Mouse (Mus musculus) heart, embryonic 12.5 days (tissue): ENCODE data around the gene Hormad2. TPM values are rescaled to one million over a fixed set of nuclear protein-coding genes. Genes with fewer than 3 reads are reported as not detected.

Experiments used
- ATAC-seq: fragments of 200-750 bp; cut with Nextera tagmentation; 2 replicates; pipeline ENCODE4 v1.8.0; 2017; ENCODE audit warnings: moderate TSS enrichment, moderate library complexity; ENCODE audit not compliant: insufficient number of reproducible peaks, low FRiP score
- H3K27ac ChIP-seq: fragments of 300-500 bp; sonication (generic); 2 replicates; pipeline ENCODE4 v1.5.1; 2016; ENCODE audit warnings: mild to moderate bottlenecking, moderate library complexity; ENCODE audit not compliant: poor library complexity, severe bottlenecking
- H3K27me3 ChIP-seq: fragments of 300-500 bp; sonication (generic); replicated peaks from 2 replicates; pipeline ENCODE4 v1.6.1; 2016; ENCODE audit warnings: mild to moderate bottlenecking, moderate library complexity
- H3K36me3 ChIP-seq: fragments of 300-500 bp; sonication (generic); 2 replicates; pipeline ENCODE4 v1.6.1; 2016; ENCODE audit warnings: mild to moderate bottlenecking, moderate library complexity
- H3K4me1 ChIP-seq: fragments of 300-500 bp; sonication (generic); replicated peaks from 2 replicates; pipeline ENCODE4 v1.6.1; 2016; ENCODE audit warnings: mild to moderate bottlenecking
- H3K4me2 ChIP-seq: fragments of 300-500 bp; sonication (generic); 2 replicates; pipeline ENCODE4 v1.6.1; 2016; ENCODE audit warnings: mild to moderate bottlenecking, moderate library complexity
- H3K4me3 ChIP-seq: fragments of 300-500 bp; sonication (generic); 2 replicates; pipeline ENCODE4 v1.5.1; 2016; ENCODE audit warnings: mild to moderate bottlenecking
- H3K9ac ChIP-seq: fragments of 300-500 bp; sonication (generic); 2 replicates; pipeline ENCODE4 v1.6.1; 2016; ENCODE audit warnings: mild to moderate bottlenecking, moderate library complexity
- H3K9me3 ChIP-seq: fragments of 300-500 bp; sonication (generic); replicated peaks from 2 replicates; pipeline ENCODE4 v1.6.1; 2016; ENCODE audit warnings: mild to moderate bottlenecking, moderate library complexity
- WGBS: fragments of 180-500 bp; shearing (Covaris S2); methylation state at CpG from one replicate; pipeline ENCODE4 v1.1.7; 2016; 5-methylcytosine and 5-hydroxymethylcytosine counted together
- polyA plus RNA-seq: library from polyadenylated mRNA; unstranded; fragments of >200 nt; fragmentation: Nextera tagmentation; extraction: Ambion mirVana; gene quantifications from 2 replicates; pipeline ENCODE4 v1.2.1, GENCODE M21; 2016

Gene Hormad2
- 0.38 and 0.41 TPM in 2 replicates for polyA plus RNA-seq

DNA sequence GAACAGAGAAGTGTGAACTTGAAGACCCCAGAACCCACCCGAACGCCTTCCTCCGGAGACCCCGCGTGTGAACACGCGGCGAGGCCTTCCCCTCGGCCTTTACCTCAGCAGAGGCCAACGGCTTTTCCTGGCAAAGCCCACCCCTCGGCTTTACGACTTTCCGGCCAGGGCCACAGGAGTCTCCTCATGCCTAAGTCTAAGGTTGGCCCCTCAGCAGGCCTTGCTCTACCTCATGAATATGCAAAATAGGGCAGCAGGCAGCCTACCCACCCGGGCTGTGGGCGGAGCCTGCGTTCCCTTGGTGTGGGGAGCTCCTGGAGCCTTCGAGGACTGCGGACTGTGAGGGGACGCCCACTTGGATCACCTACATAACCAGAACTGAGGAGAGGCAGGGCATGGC, at the start of gene Hormad2:
Gene Hormad2 (minus strand): TSS at position 128 of the 400 bp plus-strand sequence.
- Histone ChIP-seq H3K4me1 (0 out of 2 replicates have a peak, but pooled peaks cover 4% of the 10 kb centered on the region), H3K4me2 (peak within 1 kb of the TSS; percentile 13), H3K27ac (no peak within 1 kb of the TSS), H3K4me3 (no peak within 1 kb of the TSS), H3K36me3 (no peaks in the 10 kb centered on the region), H3K9ac (no peak within 1 kb of the TSS), H3K9me3 (no peaks in the 10 kb centered on the region), H3K27me3 (no peaks in the 10 kb centered on the region)
- WGBS, result 41% methylated on average over 19 of the region's 19 CpGs
- 0 out of 2 replicates have a peak, but pooled peaks have one; percentile 18 for ATAC-seq

DNA sequence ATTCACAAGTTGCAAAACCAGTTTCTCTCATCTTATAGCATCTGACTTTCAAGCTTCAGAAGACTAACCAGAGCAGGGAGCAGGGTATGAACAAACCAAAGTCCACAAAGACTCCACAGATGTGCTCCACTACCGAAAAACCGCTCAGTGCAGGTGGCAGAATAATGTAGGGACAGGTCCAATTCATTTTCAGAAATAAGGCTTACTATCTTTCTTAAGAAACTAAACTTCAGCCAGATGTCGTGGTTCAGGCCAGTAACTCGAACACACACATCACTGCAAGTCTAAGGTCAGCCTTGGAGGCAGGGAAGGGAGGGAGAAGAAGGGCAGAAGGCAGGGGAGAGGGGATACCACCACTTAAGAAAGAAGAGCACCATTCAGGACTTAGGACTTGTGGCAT, 48.3 kb upstream of the Hormad2 start:
- Histone ChIP-seq H3K27ac (no peak overlapping the region), H3K4me2 (no peak overlapping the region), H3K4me1 (peaks cover 13% of the 10 kb centered on the region), H3K27me3 (no peaks in the 10 kb centered on the region), H3K9me3 (no peaks in the 10 kb centered on the region), H3K4me3 (no peak overlapping the region), H3K9ac (no peak overlapping the region), H3K36me3 (peaks cover 90% of the 10 kb centered on the region)
- 95% methylated on average over 4 of the region's 4 CpGs for WGBS
- no peak for ATAC-seq

DNA sequence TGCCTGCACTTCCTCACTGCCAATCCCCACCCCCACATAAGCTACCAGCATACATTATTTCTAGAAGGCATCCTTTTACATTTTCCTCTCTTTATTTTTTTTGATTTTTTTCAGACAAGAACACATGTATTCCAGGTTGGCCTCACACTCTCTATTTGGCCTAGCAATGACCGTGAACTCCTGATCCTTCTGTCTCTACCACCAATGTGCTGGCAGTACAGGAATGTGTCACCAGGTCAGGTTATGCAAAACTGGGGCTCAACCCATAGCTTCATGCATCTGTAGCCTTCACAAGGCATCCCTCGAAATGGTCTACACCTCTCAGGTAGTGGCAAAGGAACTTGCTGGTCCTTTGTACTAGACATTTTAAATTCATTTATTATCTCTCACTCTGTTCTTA, 47.9 kb upstream of the Hormad2 start:
- Histone ChIP-seq H3K9me3 (no peaks in the 10 kb centered on the region), H3K4me2 (no peak overlapping the region), H3K4me1 (peaks cover 13% of the 10 kb centered on the region), H3K36me3 (peaks cover 92% of the 10 kb centered on the region), H3K9ac (no peak overlapping the region), H3K27ac (no peak overlapping the region), H3K4me3 (no peak overlapping the region), H3K27me3 (no peaks in the 10 kb centered on the region)
- ATAC-seq, result no peak
- WGBS, result 96% methylated on average over 2 of the region's 2 CpGs

DNA sequence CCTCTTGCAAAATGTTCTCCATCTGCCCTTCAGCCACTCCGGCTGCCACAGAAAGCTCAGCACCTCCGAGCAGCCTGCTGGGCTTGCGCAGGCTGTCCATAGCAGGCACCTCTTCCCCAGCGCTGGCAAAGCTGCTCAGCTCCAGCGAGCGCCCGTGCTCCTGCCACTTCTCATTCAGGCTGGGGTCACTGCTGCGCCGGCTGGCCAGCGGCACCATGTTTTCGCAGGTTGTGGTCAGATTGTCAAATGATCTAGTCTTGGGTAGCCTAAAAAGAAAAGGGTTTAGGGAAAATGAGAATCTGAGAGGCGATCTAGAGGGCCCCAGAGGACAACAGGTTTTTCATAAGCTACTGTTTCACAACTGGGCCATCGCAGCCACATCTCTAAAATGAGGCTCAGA, 47.5 kb upstream of the Hormad2 start:
- no peak overlapping the region for H3K27ac ChIP-seq

DNA sequence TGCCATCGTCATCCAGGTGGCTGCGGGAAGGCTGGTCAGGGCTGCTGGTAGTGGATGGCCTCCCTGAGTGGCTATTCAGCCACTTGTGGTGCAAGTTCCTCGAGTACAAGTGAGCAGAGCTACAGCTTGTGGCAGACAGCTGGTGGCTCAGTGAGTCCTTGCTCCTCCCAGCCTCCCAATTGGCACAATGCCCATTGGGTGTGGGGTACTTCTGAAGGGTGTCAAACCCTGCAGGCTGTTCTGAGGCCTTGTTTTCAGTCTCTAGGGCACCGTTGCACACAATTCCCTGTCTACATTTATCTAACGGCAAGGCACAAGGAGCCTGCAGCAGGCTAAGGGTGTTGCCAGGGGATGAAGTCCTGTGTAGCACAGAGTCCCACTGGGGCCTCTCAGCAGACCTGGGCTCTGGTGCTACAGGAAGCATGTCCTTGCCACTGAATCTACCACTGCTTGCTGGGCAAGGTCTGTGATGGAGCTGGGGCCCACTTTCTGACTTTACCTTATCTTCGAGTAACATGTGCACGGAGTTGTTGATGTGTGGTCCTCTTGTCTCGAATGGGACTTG, 46.6 kb upstream of the Hormad2 start:
- Histone ChIP-seq H3K4me2 (no peak overlapping the region), H3K27ac (0 out of 2 replicates have a peak overlapping the region, but pooled peaks have one; percentile 25), H3K9ac (no peak overlapping the region), H3K27me3 (no peaks in the 10 kb centered on the region), H3K4me3 (no peak overlapping the region), H3K36me3 (peaks cover 96% of the 10 kb centered on the region), H3K4me1 (peaks cover 13% of the 10 kb centered on the region), H3K9me3 (no peaks in the 10 kb centered on the region)
- ATAC-seq, result peak; percentile 64
- 57% methylated on average over 8 of the region's 8 CpGs for WGBS

More for the DNA sequence above, 47.5 kb upstream of the Hormad2 start:
- Histone ChIP-seq H3K4me2 (no peak overlapping the region), H3K9me3 (no peaks in the 10 kb centered on the region), H3K4me1 (peaks cover 13% of the 10 kb centered on the region), H3K4me3 (no peak overlapping the region), H3K36me3 (peaks cover 94% of the 10 kb centered on the region), H3K27me3 (no peaks in the 10 kb centered on the region), H3K9ac (no peak overlapping the region)
- ATAC-seq, result no peak
- WGBS, result 96% methylated on average over 13 of the region's 13 CpGs

DNA sequence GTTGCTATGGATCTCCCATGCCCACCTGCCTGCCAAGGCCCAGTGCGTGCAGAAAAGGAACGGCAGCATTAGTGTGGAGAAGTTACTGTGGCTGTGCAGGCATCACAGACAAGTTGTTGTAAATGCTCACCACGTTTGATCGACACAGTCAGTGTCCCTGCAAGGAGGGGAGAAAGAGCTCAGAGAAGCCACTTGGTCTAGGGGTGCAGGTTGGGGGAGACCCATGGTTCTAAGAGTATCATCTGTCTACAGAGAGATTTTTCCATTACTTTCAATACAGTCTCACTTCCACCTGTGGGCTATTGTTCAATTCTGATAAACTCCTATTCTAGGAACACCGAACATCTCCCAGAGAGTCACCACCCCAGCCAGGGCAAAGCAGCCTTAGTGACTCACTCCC, 43.6 kb upstream of the Hormad2 start:
- Histone ChIP-seq H3K27ac (no peak overlapping the region), H3K27me3 (no peaks in the 10 kb centered on the region), H3K4me2 (no peak overlapping the region), H3K9me3 (no peaks in the 10 kb centered on the region), H3K9ac (no peak overlapping the region), H3K36me3 (peaks cover 96% of the 10 kb centered on the region), H3K4me1 (peaks cover 13% of the 10 kb centered on the region), H3K4me3 (no peak overlapping the region)
- 93% methylated on average over 5 of the region's 5 CpGs for WGBS
- no peak for ATAC-seq

DNA sequence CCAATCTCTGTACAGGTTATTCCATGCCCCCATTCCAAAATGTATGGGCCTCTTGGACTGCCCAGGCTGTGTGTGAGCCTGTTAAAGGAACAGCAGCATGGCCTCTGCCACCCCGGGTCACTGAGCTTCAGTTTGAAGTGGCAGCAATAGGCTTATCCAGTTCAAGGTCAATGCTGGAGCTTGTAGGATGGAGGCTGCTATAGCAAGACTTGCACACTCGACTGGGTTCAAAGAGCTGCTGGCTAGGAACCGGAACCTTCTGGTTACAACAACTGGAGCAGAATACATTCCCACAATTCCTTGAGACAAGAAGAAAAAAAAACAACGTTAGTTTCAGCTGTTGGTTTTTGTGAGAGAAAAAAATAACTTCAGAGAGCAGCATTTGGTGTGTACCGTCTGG, 41.7 kb upstream of the Hormad2 start:
- H3K9me3 ChIP-seq, result no peaks in the 10 kb centered on the region
- 85% methylated on average over 5 of the region's 5 CpGs for WGBS
- H3K9ac ChIP-seq, result no peak overlapping the region
- H3K4me1 ChIP-seq, result peaks cover 5% of the 10 kb centered on the region
- no peaks in the 10 kb centered on the region for H3K27me3 ChIP-seq
- no peak for ATAC-seq
- H3K4me3 ChIP-seq, result no peak overlapping the region
- H3K27ac ChIP-seq, result no peak overlapping the region
- H3K36me3 ChIP-seq, result peaks cover 86% of the 10 kb centered on the region
- H3K4me2 ChIP-seq, result no peak overlapping the region

DNA sequence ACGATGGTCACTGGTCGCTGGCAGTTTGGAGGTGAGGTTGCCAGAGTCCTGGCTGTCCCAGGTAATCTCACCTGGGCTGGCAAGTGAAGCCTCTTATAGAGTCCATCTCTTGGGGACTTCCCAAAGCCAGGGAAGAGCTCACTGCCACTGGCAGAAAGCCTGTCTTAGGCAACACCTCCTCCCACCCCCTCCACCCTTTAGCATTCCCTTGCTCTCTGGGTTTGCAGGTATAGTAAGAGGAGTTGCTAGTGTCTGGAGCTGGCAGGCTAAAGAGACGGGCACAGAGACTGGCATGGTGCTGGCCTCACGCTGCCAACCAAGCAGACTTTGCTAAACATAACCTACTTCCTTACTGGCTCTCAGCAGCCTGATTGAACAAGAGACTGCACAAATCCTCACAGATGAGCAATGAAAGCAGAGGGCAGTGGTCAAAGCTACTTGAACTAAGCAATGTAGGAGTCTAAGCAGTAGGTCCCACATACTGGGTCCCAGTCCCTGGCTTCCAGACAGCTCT, 35.3 kb upstream of the Hormad2 start:
- Histone ChIP-seq H3K9ac (no peak overlapping the region), H3K27ac (no peak overlapping the region), H3K27me3 (no peaks in the 10 kb centered on the region), H3K36me3 (peaks cover 24% of the 10 kb centered on the region), H3K4me3 (no peak overlapping the region), H3K9me3 (no peaks in the 10 kb centered on the region), H3K4me1 (no peaks in the 10 kb centered on the region), H3K4me2 (no peak overlapping the region)
- no peak for ATAC-seq
- WGBS, result 87% methylated on average over 4 of the region's 4 CpGs

DNA sequence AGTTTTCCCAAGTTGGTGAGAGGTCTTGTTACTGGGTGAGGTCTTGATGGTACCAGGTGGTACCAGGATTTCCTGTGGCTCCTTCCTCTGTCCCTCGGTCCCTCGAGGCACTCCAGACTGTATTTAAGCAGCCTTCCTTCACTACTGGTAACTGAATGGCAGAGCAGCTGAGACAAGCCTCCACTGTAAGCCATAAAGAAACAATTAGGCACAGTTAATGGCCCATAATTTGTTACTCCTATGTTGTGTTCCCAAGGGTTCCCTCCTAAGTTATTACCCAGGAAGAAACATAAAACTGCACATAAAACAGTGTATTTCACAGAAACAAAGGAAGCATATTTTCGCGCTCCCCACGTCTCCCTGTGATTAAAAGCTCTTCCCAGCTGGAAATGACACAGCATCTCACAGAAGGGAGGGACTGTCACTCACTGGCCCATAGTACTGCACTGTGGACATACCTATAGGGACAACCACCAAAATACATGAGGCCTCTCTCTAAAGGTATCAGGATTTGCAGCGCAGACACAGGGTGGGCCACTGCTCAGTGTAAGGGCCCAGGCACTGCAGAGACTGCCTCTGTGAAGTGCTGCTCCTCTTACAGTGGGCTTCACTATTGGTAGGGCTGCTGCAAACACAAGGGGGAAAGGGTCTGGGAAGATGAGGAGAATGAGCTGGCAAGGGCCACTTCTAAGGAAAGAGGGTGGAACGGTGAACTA, 31.7 kb upstream of the Hormad2 start:
- Histone ChIP-seq H3K36me3 (no peaks in the 10 kb centered on the region), H3K4me1 (no peaks in the 10 kb centered on the region), H3K4me3 (no peak overlapping the region), H3K4me2 (no peak overlapping the region), H3K27me3 (no peaks in the 10 kb centered on the region), H3K27ac (no peak overlapping the region), H3K9ac (no peak overlapping the region), H3K9me3 (no peaks in the 10 kb centered on the region)
- 80% methylated on average over 7 of the region's 7 CpGs for WGBS
- ATAC-seq, result peak; percentile 46; the same call in 1 of the 2 replicates

DNA sequence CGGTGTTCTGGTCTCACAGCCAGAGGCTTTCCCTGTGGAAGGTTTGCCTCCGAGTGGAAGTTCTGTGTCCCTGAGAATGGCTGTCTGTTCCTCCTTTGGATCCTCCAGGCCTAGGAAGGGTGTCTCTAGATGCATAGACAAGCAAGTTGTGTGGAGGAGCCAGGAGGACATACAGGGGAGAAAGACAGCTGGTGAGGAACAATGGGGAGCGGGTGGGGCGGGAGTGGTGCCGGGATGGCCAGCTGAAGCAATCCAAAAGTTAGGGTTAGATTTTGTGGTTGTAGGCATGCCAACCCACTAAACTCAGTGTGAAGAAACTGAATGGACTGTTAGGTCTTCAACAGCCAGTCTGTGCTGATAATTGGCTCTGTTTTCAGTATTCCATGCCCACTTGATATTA, 30.8 kb upstream of the Hormad2 start:
- WGBS, result 80% methylated on average over 5 of the region's 5 CpGs
- Histone ChIP-seq H3K4me2 (no peak overlapping the region), H3K9ac (no peak overlapping the region), H3K27ac (no peak overlapping the region), H3K4me1 (no peaks in the 10 kb centered on the region), H3K9me3 (no peaks in the 10 kb centered on the region), H3K4me3 (no peak overlapping the region), H3K36me3 (no peaks in the 10 kb centered on the region), H3K27me3 (no peaks in the 10 kb centered on the region)
- ATAC-seq, result no peak

DNA sequence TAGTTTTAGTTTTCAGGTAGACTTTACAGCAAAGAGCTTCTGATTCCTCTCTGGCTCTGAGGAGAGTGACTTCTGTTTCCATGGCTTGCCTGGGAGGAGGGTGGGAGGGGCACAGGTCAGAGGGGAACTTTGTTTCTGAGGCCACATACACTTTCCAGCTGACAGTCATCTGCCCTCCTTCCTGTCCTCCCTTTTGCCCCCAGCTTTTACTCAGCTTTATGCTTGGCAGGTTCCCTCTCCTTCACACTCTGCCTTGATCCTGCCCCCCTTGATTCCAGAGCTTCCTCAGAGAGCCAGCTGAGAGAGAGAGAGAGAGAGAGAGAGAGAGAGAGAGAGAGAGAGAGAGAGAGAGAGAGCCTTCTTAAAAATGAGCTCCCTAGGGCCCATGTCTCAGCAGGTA, 30.3 kb upstream of the Hormad2 start:
- no peaks in the 10 kb centered on the region for H3K36me3 ChIP-seq
- H3K4me1 ChIP-seq, result no peaks in the 10 kb centered on the region
- H3K4me2 ChIP-seq, result no peak overlapping the region
- H3K4me3 ChIP-seq, result no peak overlapping the region
- H3K27ac ChIP-seq, result no peak overlapping the region
- no peak for ATAC-seq
- H3K9me3 ChIP-seq, result no peaks in the 10 kb centered on the region
- no peak overlapping the region for H3K9ac ChIP-seq
- H3K27me3 ChIP-seq, result no peaks in the 10 kb centered on the region
